Mouse (Mus musculus): ENCODE data around the gene Mblac2. TPM values are rescaled to one million over a fixed set of nuclear protein-coding genes. Genes with fewer than 3 reads are reported as not detected.

Gene Mblac2
- polyA plus RNA-seq, 1 experiment: 9.1 TPM

GRCm38 (mm10) chr13:81689587-81689986, 21.6 kb upstream of the Mblac2 start:
- Histone ChIP-seq H3K4me1 (ENCODE audit: control insufficient read depth, insufficient read depth, low read length) (no peaks in the 10 kb centered on the region; the same call in 1 of the 2 replicates), H3K4me3 (replicated peaks; ENCODE audit: control insufficient read depth, low read depth, low read length) (no peak overlapping the region), H3K27ac (ENCODE audit: control insufficient read depth, insufficient read depth, low read depth, low read length, poor library complexity) (no peak overlapping the region)
- WGBS: 80% methylated on average over 3 of the region's 3 CpGs
- TF ChIP-seq POLR2A (IDR thresholded peaks at IDR 0.05; ENCODE audit: borderline replicate concordance, control insufficient read depth, low read depth, low read length) (no peak), CTCF (IDR thresholded peaks at IDR 0.05; ENCODE audit: control insufficient read depth, insufficient read depth, low read length) (no peak)

DNA sequence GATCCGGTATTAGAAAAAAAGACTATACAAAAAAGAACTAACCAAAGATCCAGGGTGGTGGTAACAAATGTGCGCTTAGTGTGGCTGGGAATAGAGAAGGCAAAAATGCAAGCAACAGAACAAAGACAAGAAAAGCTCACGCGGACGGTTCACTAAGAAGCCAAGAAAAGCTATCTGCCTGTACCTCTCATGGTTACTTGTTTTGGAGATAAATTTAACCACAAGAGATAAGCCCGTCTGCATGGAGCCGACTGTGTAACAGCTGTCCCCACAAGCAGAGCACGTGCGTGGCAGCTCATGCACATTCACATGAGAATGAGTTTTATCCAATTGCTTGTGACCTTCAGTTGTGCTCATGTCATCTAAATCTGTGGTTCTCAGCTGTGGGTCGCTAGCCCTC, 20.7 kb upstream of the Mblac2 start:
- TF ChIP-seq CTCF (IDR thresholded peaks at IDR 0.05; ENCODE audit: control insufficient read depth, insufficient read depth, low read length) (no peak), POLR2A (IDR thresholded peaks at IDR 0.05; ENCODE audit: borderline replicate concordance, control insufficient read depth, low read depth, low read length) (no peak)
- Histone ChIP-seq H3K4me1 (ENCODE audit: control insufficient read depth, insufficient read depth, low read length) (no peaks in the 10 kb centered on the region; the same call in 1 of the 2 replicates), H3K27ac (ENCODE audit: control insufficient read depth, insufficient read depth, low read depth, low read length, poor library complexity) (no peak overlapping the region), H3K4me3 (replicated peaks; ENCODE audit: control insufficient read depth, low read depth, low read length) (no peak overlapping the region)
- WGBS: 48% methylated on average over 10 of the region's 10 CpGs

GRCm38 (mm10) chr13:81691606-81692005, 19.5 kb upstream of the Mblac2 start:
- TF ChIP-seq POLR2A (IDR thresholded peaks at IDR 0.05; ENCODE audit: borderline replicate concordance, control insufficient read depth, low read depth, low read length) (no peak), CTCF (IDR thresholded peaks at IDR 0.05; ENCODE audit: control insufficient read depth, insufficient read depth, low read length) (no peak)
- 33% methylated on average over 9 of the region's 9 CpGs for WGBS
- H3K4me1 ChIP-seq (ENCODE audit: control insufficient read depth, insufficient read depth, low read length): no peaks in the 10 kb centered on the region; the same call in 1 of the 2 replicates
- H3K4me3 ChIP-seq (replicated peaks; ENCODE audit: control insufficient read depth, low read depth, low read length): no peak overlapping the region
- no peak overlapping the region for H3K27ac ChIP-seq (ENCODE audit: control insufficient read depth, insufficient read depth, low read depth, low read length, poor library complexity)

- Histone ChIP-seq H3K27ac (ENCODE audit: control insufficient read depth, insufficient read depth, low read depth, low read length, poor library complexity) (no peak overlapping the region), H3K4me3 (replicated peaks; ENCODE audit: control insufficient read depth, low read depth, low read length) (no peak overlapping the region), H3K4me1 (ENCODE audit: control insufficient read depth, insufficient read depth, low read length) (no peaks in the 10 kb centered on the region; the same call in 1 of the 2 replicates)
- no peak for TF ChIP-seq POLR2A (IDR thresholded peaks at IDR 0.05; ENCODE audit: borderline replicate concordance, control insufficient read depth, low read depth, low read length)
- TF ChIP-seq CTCF (IDR thresholded peaks at IDR 0.05; ENCODE audit: control insufficient read depth, insufficient read depth, low read length): no peak
- WGBS: 92% methylated on average over 12 of the region's 12 CpGs
Observed at GRCm38 (mm10) chr13:81694446-81694845, 16.7 kb upstream of the Mblac2 start.

- Histone ChIP-seq H3K4me3 (replicated peaks; ENCODE audit: control insufficient read depth, low read depth, low read length) (no peak overlapping the region), H3K4me1 (ENCODE audit: control insufficient read depth, insufficient read depth, low read length) (no peaks in the 10 kb centered on the region), H3K27ac (ENCODE audit: control insufficient read depth, insufficient read depth, low read depth, low read length, poor library complexity) (no peak overlapping the region)
- TF ChIP-seq CTCF (IDR thresholded peaks at IDR 0.05; ENCODE audit: control insufficient read depth, insufficient read depth, low read length) (no peak; the same call in 1 of the 2 replicates), POLR2A (IDR thresholded peaks at IDR 0.05; ENCODE audit: borderline replicate concordance, control insufficient read depth, low read depth, low read length) (no peak)
- WGBS: 81% methylated on average over 7 of the region's 7 CpGs
Observed at GRCm38 (mm10) chr13:81703148-81703547, 8.0 kb upstream of the Mblac2 start.

GRCm38 (mm10) chr13:81703621-81704020, 7.5 kb upstream of the Mblac2 start:
- Histone ChIP-seq H3K27ac (ENCODE audit: control insufficient read depth, insufficient read depth, low read depth, low read length, poor library complexity) (no peak overlapping the region), H3K4me1 (ENCODE audit: control insufficient read depth, insufficient read depth, low read length) (no peaks in the 10 kb centered on the region), H3K4me3 (replicated peaks; ENCODE audit: control insufficient read depth, low read depth, low read length) (no peak overlapping the region)
- TF ChIP-seq POLR2A (IDR thresholded peaks at IDR 0.05; ENCODE audit: borderline replicate concordance, control insufficient read depth, low read depth, low read length): no peak
- no peak for TF ChIP-seq CTCF (IDR thresholded peaks at IDR 0.05; ENCODE audit: control insufficient read depth, insufficient read depth, low read length)
- WGBS: 91% methylated on average over 9 of the region's 9 CpGs

DNA sequence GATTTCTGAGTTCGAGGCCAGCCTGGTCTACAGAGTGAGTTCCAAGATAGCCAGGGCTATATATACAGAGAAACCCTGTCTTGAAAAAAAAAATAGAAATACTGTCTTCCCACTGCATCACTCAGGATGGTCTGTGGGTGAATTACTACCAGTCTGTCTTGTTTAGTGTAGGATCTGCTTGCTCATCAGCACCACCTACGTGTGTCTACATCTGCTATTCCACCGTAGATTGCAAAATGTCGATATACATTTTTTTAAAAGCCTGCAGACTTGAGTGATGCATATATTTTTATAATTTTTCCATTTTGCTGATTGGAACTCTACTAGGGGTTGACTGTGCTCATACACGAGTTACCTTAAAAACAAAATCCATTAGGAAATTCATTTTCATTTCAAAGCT, 4.8 kb upstream of the Mblac2 start:
- TF ChIP-seq POLR2A (IDR thresholded peaks at IDR 0.05; ENCODE audit: borderline replicate concordance, control insufficient read depth, low read depth, low read length): no peak
- no peak for TF ChIP-seq CTCF (IDR thresholded peaks at IDR 0.05; ENCODE audit: control insufficient read depth, insufficient read depth, low read length)
- H3K4me3 ChIP-seq (replicated peaks; ENCODE audit: control insufficient read depth, low read depth, low read length): no peak overlapping the region
- WGBS: 80% methylated on average over 5 of the region's 5 CpGs
- no peaks in the 10 kb centered on the region for H3K4me1 ChIP-seq (ENCODE audit: control insufficient read depth, insufficient read depth, low read length)
- H3K27ac ChIP-seq (ENCODE audit: control insufficient read depth, insufficient read depth, low read depth, low read length, poor library complexity): no peak overlapping the region

DNA sequence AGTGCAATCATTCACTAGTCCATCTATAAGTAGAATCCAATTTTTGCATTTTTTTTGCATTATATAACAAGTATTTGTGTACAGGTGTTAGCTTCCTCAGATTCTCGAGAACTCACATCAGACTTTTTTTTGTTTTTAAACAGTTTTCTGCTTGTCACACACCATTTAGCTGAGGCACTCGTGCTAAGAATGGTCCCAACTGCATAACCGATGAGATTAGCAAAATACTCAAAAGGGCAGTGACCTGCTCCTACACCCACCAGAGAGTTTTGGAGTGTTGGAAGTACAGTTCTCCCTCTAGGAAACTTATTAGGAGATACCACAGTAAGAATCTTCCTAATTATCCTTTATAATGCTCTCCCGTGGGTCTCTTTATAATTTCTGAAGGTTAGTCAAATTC, 1.3 kb upstream of the Mblac2 start:
- Histone ChIP-seq H3K4me3 (replicated peaks; ENCODE audit: control insufficient read depth, low read depth, low read length) (no peak overlapping the region), H3K27ac (ENCODE audit: control insufficient read depth, insufficient read depth, low read depth, low read length, poor library complexity) (no peak overlapping the region), H3K4me1 (ENCODE audit: control insufficient read depth, insufficient read depth, low read length) (no peaks in the 10 kb centered on the region; the same call in 1 of the 2 replicates)
- WGBS: 27% methylated on average over 4 of the region's 4 CpGs
- TF ChIP-seq CTCF (IDR thresholded peaks at IDR 0.05; ENCODE audit: control insufficient read depth, insufficient read depth, low read length) (no peak), POLR2A (IDR thresholded peaks at IDR 0.05; ENCODE audit: borderline replicate concordance, control insufficient read depth, low read depth, low read length) (no peak)

- H3K27ac ChIP-seq (ENCODE audit: control insufficient read depth, insufficient read depth, low read depth, low read length, poor library complexity): no peak overlapping the region
- peak overlapping the region; percentile 94 for H3K4me3 ChIP-seq (replicated peaks; ENCODE audit: control insufficient read depth, low read depth, low read length)
- TF ChIP-seq CTCF (IDR thresholded peaks at IDR 0.05; ENCODE audit: control insufficient read depth, insufficient read depth, low read length) (no peak), POLR2A (IDR thresholded peaks at IDR 0.05; ENCODE audit: borderline replicate concordance, control insufficient read depth, low read depth, low read length) (no peak)
- 2% methylated on average over 7 of the region's 7 CpGs for WGBS
- no peaks in the 10 kb centered on the region; the same call in 1 of the 2 replicates for H3K4me1 ChIP-seq (ENCODE audit: control insufficient read depth, insufficient read depth, low read length)
Observed at GRCm38 (mm10) chr13:81710266-81710665, 875 bp upstream of the Mblac2 start.
